Mouse (Mus musculus): ENCODE data around the gene Arid1b.
"Not testable (repeated sequence)": the region's sequence is repeated elsewhere in the genome, so short reads cannot be mapped to it uniquely, and the experiment has no call there.

Arid1b gene

GRCm38 (mm10) chr17:5057944-5058720 lies 64.0 kb downstream of the Arid1b start:
- DNase-seq, result no peak

- DNase-seq, result no peak
These were observed 65.0 kb downstream of the Arid1b start for GRCm38 (mm10) chr17:5059092-5059601.

GRCm38 (mm10) chr17:5060515-5061084 lies 66.5 kb downstream of the Arid1b start:
- peak; percentile 53 for DNase-seq

- no peak for DNase-seq
These were observed 67.1 kb downstream of the Arid1b start for GRCm38 (mm10) chr17:5061183-5061582.

GRCm38 (mm10) chr17:5061593-5061992 lies 67.5 kb downstream of the Arid1b start:
- DNase-seq, result no peak

GRCm38 (mm10) chr17:5063471-5064176 lies 69.5 kb downstream of the Arid1b start:
- no peak for DNase-seq

- no peak for DNase-seq
These were observed 70.6 kb downstream of the Arid1b start for GRCm38 (mm10) chr17:5064777-5065176.

GRCm38 (mm10) chr17:5065270-5065669 lies 71.1 kb downstream of the Arid1b start:
- DNase-seq, result no peak

- DNase-seq, result no peak
These were observed 72.7 kb downstream of the Arid1b start for GRCm38 (mm10) chr17:5066835-5067234.

GRCm38 (mm10) chr17:5067264-5067663 lies 73.1 kb downstream of the Arid1b start:
- DNase-seq, result no peak

GRCm38 (mm10) chr17:5070399-5070798 lies 76.3 kb downstream of the Arid1b start:
- no peak for DNase-seq

- no peak for DNase-seq
These were observed 78.4 kb downstream of the Arid1b start for GRCm38 (mm10) chr17:5072539-5072938.

GRCm38 (mm10) chr17:5074752-5075506 lies 80.8 kb downstream of the Arid1b start:
- no peak for DNase-seq

- DNase-seq, result no peak
These were observed 83.9 kb downstream of the Arid1b start for GRCm38 (mm10) chr17:5077996-5078395.

- DNase-seq, result no peak
These were observed 84.4 kb downstream of the Arid1b start for GRCm38 (mm10) chr17:5078576-5078975.

- DNase-seq, result no peak
These were observed 86.8 kb downstream of the Arid1b start for GRCm38 (mm10) chr17:5080884-5081419.

- DNase-seq, result no peak
These were observed 88.1 kb downstream of the Arid1b start for GRCm38 (mm10) chr17:5082274-5082673.

GRCm38 (mm10) chr17:5083497-5083896 lies 89.4 kb downstream of the Arid1b start:
- no peak for DNase-seq

- DNase-seq, result peak; percentile 63
These were observed 90.0 kb downstream of the Arid1b start for GRCm38 (mm10) chr17:5084139-5084538.

GRCm38 (mm10) chr17:5085004-5085403 lies 90.9 kb downstream of the Arid1b start:
- DNase-seq, result no peak

GRCm38 (mm10) chr17:5085942-5086341 lies 91.8 kb downstream of the Arid1b start:
- no peak for DNase-seq

- DNase-seq, result not testable (repeated sequence)
These were observed 94.1 kb downstream of the Arid1b start for GRCm38 (mm10) chr17:5088241-5088640.

GRCm38 (mm10) chr17:5088822-5089221 lies 94.7 kb downstream of the Arid1b start:
- peak; percentile 6 for DNase-seq
